Mouse (Mus musculus): ENCODE measurements around the gene Snx30. TPM values are rescaled to one million over a fixed set of nuclear protein-coding genes. Genes with fewer than 3 reads are reported as not detected.

Snx30 gene
- polyA plus RNA-seq, 1 experiment, result 0.20 TPM

DNA sequence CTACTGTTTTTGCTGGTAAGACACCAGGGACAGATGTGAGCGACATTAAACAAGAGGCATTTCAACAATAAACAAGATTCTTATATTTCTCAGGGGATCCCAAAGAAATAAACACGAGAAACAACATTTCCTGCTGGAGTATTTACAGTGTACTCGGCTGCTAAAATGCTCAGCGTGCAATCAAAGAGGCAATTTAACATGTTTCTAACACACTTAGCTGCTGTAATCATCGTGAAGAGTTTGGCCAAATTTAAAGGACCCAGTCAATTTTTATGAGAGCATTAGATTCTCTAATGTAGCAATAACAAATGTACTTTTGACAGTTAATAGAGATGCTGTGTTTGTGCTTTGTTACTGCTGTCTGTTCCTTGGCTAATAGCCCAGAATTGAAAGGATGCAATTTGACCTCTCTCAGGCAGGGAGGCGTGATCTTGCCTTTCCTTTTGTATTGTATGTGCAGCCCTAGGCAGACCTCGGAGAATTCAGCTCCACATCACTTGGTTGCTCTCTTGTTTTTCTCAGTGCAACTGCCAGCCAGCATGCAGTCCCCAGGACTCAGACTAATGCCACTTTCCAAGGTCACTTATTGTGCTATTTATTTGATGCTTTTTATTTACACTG, 40.1 kb upstream of the Snx30 start:
- Histone ChIP-seq H3K4me3 (replicated peaks) (no peak overlapping the region), H3K9me3 (ENCODE audit: control insufficient read depth, low read length) (no peaks in the 10 kb centered on the region), H3K36me3 (ENCODE audit: control insufficient read depth) (peaks cover 21% of the 10 kb centered on the region), H3K27me3 (ENCODE audit: control insufficient read depth) (no peaks in the 10 kb centered on the region), H3K4me1 (ENCODE audit: control insufficient read depth) (peaks cover 4% of the 10 kb centered on the region; the same call in 1 of the 2 replicates)
- TF ChIP-seq GATA1 (IDR thresholded peaks at IDR 0.05; ENCODE audit: low read length) (no peak), TAL1 (IDR thresholded peaks at IDR 0.05; ENCODE audit: low read length) (no peak)

DNA sequence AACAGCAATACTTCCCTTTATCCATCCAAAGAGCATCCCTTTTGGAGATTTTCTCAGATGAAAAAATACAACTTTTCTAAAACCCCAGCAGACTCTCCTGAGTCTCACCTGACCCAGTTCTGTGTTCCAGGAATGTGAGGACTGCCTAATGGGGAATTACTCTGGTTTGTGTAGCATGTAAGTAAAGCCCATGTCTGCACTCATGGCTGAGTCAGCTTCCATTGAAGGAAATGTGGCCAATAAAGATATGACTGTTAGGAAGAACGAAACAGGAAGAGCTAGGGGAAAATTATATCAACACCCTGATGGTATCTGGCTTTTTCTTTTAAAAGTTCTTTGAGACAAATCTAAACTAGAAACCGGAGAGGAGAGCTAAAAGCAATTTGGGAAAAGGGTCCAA, 37.9 kb upstream of the Snx30 start:
- H3K4me1 ChIP-seq (ENCODE audit: control insufficient read depth), result peaks cover 4% of the 10 kb centered on the region; the same call in 1 of the 2 replicates
- no peaks in the 10 kb centered on the region for H3K9me3 ChIP-seq (ENCODE audit: control insufficient read depth, low read length)
- H3K36me3 ChIP-seq (ENCODE audit: control insufficient read depth), result peaks cover 42% of the 10 kb centered on the region
- TF ChIP-seq GATA1 (IDR thresholded peaks at IDR 0.05; ENCODE audit: low read length) (no peak), TAL1 (IDR thresholded peaks at IDR 0.05; ENCODE audit: low read length) (no peak)
- no peak overlapping the region for H3K4me3 ChIP-seq (replicated peaks)
- H3K27me3 ChIP-seq (ENCODE audit: control insufficient read depth), result no peaks in the 10 kb centered on the region

DNA sequence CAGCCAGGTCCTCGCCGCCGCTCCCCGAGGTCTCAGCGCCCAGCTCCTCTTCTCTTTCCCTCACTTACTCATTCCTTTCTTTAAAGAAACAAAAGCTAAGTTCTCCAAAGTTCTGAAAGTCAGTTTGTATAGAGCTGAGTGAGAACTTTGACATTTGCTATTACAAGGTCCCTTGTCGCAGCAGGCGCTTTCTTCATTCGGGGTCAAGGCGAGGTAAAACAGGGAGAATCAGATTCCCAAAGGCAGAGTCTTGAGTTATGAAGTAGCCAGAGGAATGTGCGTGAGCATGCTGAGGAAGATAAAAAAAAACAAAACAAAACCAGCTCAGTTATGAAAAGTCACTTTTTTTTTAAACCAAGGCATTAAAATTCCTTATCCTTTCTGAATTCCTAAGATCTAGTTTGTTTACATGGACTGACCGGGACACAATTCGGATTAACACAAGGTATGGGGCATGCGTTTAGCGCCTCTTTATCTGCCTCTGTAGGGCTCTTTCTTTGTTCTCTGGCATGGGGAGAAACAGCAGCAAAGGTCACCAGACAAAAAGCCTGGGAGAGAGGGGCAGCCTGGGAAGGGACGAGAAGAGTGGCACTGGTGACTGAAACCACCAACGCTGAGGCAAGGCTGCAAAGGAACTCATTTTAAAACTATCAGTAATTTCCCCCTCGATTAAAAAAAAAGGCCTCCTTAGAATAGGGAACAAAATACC, 33.3 kb upstream of the Snx30 start:
- H3K4me1 ChIP-seq (ENCODE audit: control insufficient read depth), result peaks cover 5% of the 10 kb centered on the region
- no peak overlapping the region for H3K4me3 ChIP-seq (replicated peaks)
- peaks cover 78% of the 10 kb centered on the region for H3K36me3 ChIP-seq (ENCODE audit: control insufficient read depth)
- TF ChIP-seq TAL1 (IDR thresholded peaks at IDR 0.05; ENCODE audit: low read length) (no peak), GATA1 (IDR thresholded peaks at IDR 0.05; ENCODE audit: low read length) (no peak)
- H3K27me3 ChIP-seq (ENCODE audit: control insufficient read depth), result no peaks in the 10 kb centered on the region
- H3K9me3 ChIP-seq (ENCODE audit: control insufficient read depth, low read length), result no peaks in the 10 kb centered on the region

DNA sequence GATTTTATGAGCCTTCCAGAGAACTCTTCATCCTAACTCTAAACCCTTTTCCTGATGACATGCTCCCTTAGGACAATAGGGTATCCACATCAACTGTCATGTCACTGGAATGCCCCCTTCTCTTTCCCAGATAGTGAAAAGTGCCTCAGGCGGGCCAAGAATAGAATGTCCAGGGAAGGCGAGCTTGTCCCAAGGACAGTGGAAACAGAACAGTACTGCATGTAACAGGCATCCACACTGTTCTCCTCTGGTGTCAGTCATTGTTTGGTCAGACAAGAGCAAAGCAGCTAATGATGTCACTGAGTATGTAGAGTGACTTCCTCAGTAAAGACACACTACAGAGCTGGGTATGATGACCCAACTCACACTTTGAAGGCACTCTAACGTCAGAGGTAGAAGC, 27.8 kb upstream of the Snx30 start:
- H3K4me1 ChIP-seq (ENCODE audit: control insufficient read depth), result peaks cover 30% of the 10 kb centered on the region
- no peaks in the 10 kb centered on the region for H3K27me3 ChIP-seq (ENCODE audit: control insufficient read depth)
- TF ChIP-seq GATA1 (IDR thresholded peaks at IDR 0.05; ENCODE audit: low read length) (no peak), TAL1 (IDR thresholded peaks at IDR 0.05; ENCODE audit: low read length) (no peak)
- H3K36me3 ChIP-seq (ENCODE audit: control insufficient read depth), result peaks cover 53% of the 10 kb centered on the region
- no peaks in the 10 kb centered on the region for H3K9me3 ChIP-seq (ENCODE audit: control insufficient read depth, low read length)
- H3K4me3 ChIP-seq (replicated peaks), result no peak overlapping the region

DNA sequence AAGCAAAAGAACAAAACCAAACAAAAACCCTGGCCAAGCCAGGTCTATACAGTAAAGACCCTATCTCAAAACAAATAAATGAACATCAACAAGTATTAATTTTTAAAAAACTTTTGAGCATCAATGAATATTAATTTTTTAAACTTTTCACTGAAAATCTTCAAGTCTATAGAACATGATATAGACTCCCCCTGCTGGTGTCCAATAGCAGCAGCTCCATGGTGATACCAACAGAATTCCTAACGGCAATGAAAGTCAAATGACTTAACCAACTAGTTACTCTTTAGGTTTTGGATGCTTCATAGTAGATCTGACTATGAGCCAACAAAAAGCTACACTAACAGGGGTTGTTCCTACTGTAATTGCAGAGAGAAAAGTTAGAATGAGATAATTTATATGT, 25.1 kb upstream of the Snx30 start:
- no peaks in the 10 kb centered on the region for H3K9me3 ChIP-seq (ENCODE audit: control insufficient read depth, low read length)
- H3K4me3 ChIP-seq (replicated peaks), result no peak overlapping the region
- TF ChIP-seq GATA1 (IDR thresholded peaks at IDR 0.05; ENCODE audit: low read length) (no peak), TAL1 (IDR thresholded peaks at IDR 0.05; ENCODE audit: low read length) (no peak)
- peaks cover 31% of the 10 kb centered on the region for H3K36me3 ChIP-seq (ENCODE audit: control insufficient read depth)
- no peaks in the 10 kb centered on the region for H3K27me3 ChIP-seq (ENCODE audit: control insufficient read depth)
- peaks cover 39% of the 10 kb centered on the region for H3K4me1 ChIP-seq (ENCODE audit: control insufficient read depth)

DNA sequence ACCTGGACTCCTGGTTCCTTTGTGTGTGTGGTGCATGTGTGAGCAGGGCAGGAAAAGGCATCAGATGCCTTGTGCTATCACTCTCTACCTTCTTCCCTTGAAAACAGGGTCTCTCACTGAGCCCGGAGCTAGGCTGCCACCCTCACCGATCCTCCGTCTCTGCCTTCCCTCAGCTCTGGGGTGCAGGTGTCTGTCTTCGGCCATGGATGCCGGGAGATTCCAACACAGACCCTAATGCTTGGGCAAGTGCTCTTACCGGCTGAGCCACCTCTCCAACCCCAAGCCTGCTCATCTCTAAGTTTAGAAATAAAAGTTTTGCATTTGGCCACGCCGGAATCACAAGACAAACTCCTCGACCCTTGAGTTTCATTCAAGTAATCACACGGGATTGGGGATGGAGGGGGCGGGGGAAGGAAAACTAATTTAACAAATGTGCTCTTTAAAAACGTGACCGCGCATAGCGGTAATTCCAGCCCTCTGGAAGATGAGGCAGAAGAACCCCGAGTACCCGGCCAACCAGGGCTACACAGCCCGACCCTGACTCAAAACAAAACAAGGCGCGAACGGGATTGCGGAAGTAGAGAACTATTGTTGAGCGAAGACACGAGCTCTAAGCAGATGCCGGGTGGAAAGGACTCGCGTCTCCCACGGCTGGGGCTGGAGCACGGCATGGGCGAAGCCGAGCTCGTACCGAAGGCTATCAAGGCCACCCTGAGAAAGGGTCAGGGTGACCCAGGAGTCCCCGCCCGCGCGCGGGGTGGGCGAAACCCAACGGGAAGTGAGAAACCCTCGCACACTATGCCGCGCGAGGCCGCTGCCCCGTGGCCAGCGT, 22.6 kb upstream of the Snx30 start:
- Histone ChIP-seq H3K4me3 (replicated peaks) (peak overlapping the region; percentile 79), H3K36me3 (ENCODE audit: control insufficient read depth) (peaks cover 10% of the 10 kb centered on the region), H3K27me3 (ENCODE audit: control insufficient read depth) (no peaks in the 10 kb centered on the region), H3K4me1 (ENCODE audit: control insufficient read depth) (peaks cover 32% of the 10 kb centered on the region), H3K9me3 (ENCODE audit: control insufficient read depth, low read length) (no peaks in the 10 kb centered on the region)
- TF ChIP-seq GATA1 (IDR thresholded peaks at IDR 0.05; ENCODE audit: low read length) (no peak), TAL1 (IDR thresholded peaks at IDR 0.05; ENCODE audit: low read length) (no peak)

DNA sequence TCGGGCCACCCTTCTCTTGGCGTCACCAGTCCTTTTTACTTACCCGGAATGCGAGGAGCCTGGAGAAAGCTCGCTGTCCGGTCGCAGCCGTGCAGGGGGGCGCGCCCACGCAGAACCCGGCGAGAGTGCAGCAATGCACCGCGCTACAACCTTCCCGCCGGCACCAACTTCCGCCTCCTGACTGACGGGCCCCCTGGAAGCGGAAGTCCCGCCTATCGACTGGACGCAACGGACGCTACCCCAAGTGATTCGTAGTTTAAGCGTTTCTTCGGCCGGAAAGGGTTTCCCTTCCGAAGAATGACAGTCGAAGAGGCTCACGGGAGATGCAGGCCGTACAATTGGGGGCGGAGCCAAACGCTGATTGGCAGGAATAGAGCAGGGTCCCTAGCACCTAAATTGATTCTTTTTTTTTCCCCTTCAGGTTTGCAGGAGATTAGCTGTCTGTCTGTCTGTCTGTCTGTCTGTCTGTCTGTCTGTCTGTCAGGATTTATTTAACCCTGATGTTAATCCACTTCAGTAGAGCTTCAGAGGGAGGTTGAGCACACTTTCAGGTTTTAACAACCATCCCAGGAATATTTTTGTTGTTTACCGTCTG, 21.9 kb upstream of the Snx30 start:
- peaks cover 32% of the 10 kb centered on the region for H3K4me1 ChIP-seq (ENCODE audit: control insufficient read depth)
- peak overlapping the region; percentile 79 for H3K4me3 ChIP-seq (replicated peaks)
- no peak for TF ChIP-seq TAL1 (IDR thresholded peaks at IDR 0.05; ENCODE audit: low read length)
- no peak for TF ChIP-seq GATA1 (IDR thresholded peaks at IDR 0.05; ENCODE audit: low read length)
- no peaks in the 10 kb centered on the region for H3K27me3 ChIP-seq (ENCODE audit: control insufficient read depth)
- peaks cover 10% of the 10 kb centered on the region for H3K36me3 ChIP-seq (ENCODE audit: control insufficient read depth)
- H3K9me3 ChIP-seq (ENCODE audit: control insufficient read depth, low read length), result no peaks in the 10 kb centered on the region

DNA sequence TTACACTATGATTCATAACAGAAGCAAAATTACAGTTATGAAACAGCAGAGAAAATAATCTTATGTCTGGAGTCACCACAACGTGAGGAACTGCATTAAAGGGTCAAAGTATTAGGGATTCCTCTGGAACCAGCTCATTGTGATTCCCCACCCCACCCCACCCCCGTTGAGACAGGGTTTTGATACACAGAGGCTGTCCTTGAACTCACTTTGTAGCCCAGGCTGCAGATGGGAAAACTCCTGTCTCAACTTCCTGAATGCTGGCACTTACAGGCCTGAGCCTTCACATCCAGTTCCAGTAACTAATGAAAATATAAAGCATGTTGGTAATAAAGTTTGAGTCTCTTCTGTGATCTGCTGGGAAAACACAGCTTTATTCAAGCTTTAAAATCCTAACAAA, 20.2 kb upstream of the Snx30 start:
- Histone ChIP-seq H3K4me3 (replicated peaks) (no peak overlapping the region), H3K9me3 (ENCODE audit: control insufficient read depth, low read length) (no peaks in the 10 kb centered on the region), H3K27me3 (ENCODE audit: control insufficient read depth) (0 out of 2 replicates have a peak, but pooled peaks cover 2% of the 10 kb centered on the region), H3K36me3 (ENCODE audit: control insufficient read depth) (peaks cover 4% of the 10 kb centered on the region), H3K4me1 (ENCODE audit: control insufficient read depth) (peaks cover 22% of the 10 kb centered on the region)
- TF ChIP-seq GATA1 (IDR thresholded peaks at IDR 0.05; ENCODE audit: low read length) (no peak), TAL1 (IDR thresholded peaks at IDR 0.05; ENCODE audit: low read length) (no peak)

Measured in erythroblast, embryonic 14.5 days (primary cell).